Mouse (Mus musculus) kidney, embryonic 14.5 days (tissue): ENCODE results near the gene Slc15a3. TPM values are rescaled to one million over a fixed set of nuclear protein-coding genes. Genes with fewer than 3 reads are reported as not detected.

Experiments used
- ATAC-seq: fragments of 200-750 bp; cut with Nextera tagmentation; 2 replicates; pipeline ENCODE4 v1.8.0; 2017; ENCODE audit warnings: moderate number of reproducible peaks, mild to moderate bottlenecking, moderate TSS enrichment, moderate library complexity; ENCODE audit not compliant: low FRiP score, low TSS enrichment
- H3K27ac ChIP-seq: fragments of 300-500 bp; sonication (generic); 2 replicates; pipeline ENCODE4 v1.5.1; 2014; ENCODE audit warnings: low read depth, mild to moderate bottlenecking, low read length, moderate library complexity, mixed read lengths
- H3K27me3 ChIP-seq: fragments of 300-500 bp; sonication (generic); 2 replicates; pipeline ENCODE4 v1.6.1; 2014; ENCODE audit warnings: mild to moderate bottlenecking, low read length; ENCODE audit not compliant: control insufficient read depth, insufficient read depth
- H3K36me3 ChIP-seq: fragments of 300-500 bp; sonication (generic); 2 replicates; pipeline ENCODE4 v1.6.1; 2014; ENCODE audit warnings: low read length, mixed read lengths; ENCODE audit not compliant: control insufficient read depth, insufficient read depth
- H3K4me1 ChIP-seq: fragments of 300-500 bp; sonication (generic); 2 replicates; pipeline ENCODE4 v1.6.1; 2014; ENCODE audit warnings: low read length, mixed read lengths; ENCODE audit not compliant: control insufficient read depth, insufficient read depth
- H3K4me2 ChIP-seq: fragments of 300-500 bp; sonication (generic); replicated peaks from 2 replicates; pipeline ENCODE4 v1.6.1; 2014; ENCODE audit warnings: low read depth, mild to moderate bottlenecking, low read length
- H3K4me3 ChIP-seq: fragments of 300-500 bp; sonication (generic); 2 replicates; pipeline ENCODE4 v1.5.1; 2014; ENCODE audit warnings: mild to moderate bottlenecking, low read length
- H3K9ac ChIP-seq: fragments of 300-500 bp; sonication (generic); 2 replicates; pipeline ENCODE4 v1.6.1; 2014; ENCODE audit warnings: low read depth, mild to moderate bottlenecking, low read length, moderate library complexity
- H3K9me3 ChIP-seq: fragments of 300-500 bp; sonication (generic); 2 replicates; pipeline ENCODE4 v1.6.1; 2016; ENCODE audit warnings: low read length; ENCODE audit not compliant: control insufficient read depth
- WGBS: fragments of 180-500 bp; shearing (Covaris S2); extraction: QIAGEN DNeasy Blood & Tissue Kit; methylation state at CpG from one replicate; pipeline ENCODE4 v1.1.7; 2014; 5-methylcytosine and 5-hydroxymethylcytosine counted together
- polyA plus RNA-seq: library from polyadenylated mRNA; unstranded; fragments of >200 nt; fragmentation: Nextera tagmentation; extraction: Ambion mirVana; gene quantifications from 2 replicates; pipeline ENCODE4 v1.2.1, GENCODE M21; 2014

The Slc15a3 gene
- polyA plus RNA-seq, 1 experiment from 2014 or later = 0.69 TPM

DNA sequence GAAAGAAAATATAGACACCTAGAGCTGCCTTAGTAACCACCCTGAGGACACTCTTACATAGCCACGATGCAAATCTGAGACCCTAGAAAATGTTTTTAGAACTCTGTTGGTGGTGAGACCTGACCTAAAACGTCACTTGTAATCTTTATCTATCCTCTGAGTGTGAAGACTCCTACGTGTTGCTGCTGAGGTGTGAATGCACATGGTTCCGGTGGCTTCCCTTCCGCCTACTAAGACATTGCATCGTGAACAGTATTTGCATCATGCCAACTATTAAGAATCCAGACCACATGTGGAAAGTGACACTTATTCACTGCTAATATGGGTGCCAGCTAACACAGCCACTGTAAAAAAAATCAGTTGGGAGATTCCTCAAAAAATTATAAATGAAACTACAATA, 23.7 kb upstream of the Slc15a3 start:
- no peak overlapping the region for H3K4me2 ChIP-seq
- no peak overlapping the region for H3K4me3 ChIP-seq
- H3K27me3 ChIP-seq = no peaks in the 10 kb centered on the region
- no peak overlapping the region for H3K27ac ChIP-seq
- ATAC-seq = no peak
- 85% methylated on average over 6 of the region's 6 CpGs for whole genome bisulfite sequencing
- H3K9me3 ChIP-seq = no peaks in the 10 kb centered on the region
- H3K9ac ChIP-seq = no peak overlapping the region
- H3K36me3 ChIP-seq = no peaks in the 10 kb centered on the region
- H3K4me1 ChIP-seq = peaks cover 8% of the 10 kb centered on the region; the same call in 1 of the 2 replicates

GRCm38 (mm10) chr19:10816462-10816861, 23.1 kb upstream of the Slc15a3 start:
- H3K27me3 ChIP-seq = no peaks in the 10 kb centered on the region
- no peaks in the 10 kb centered on the region for H3K9me3 ChIP-seq
- no peak overlapping the region for H3K9ac ChIP-seq
- peaks cover 8% of the 10 kb centered on the region; the same call in 1 of the 2 replicates for H3K4me1 ChIP-seq
- 74% methylated on average over 2 of the region's 2 CpGs for WGBS
- no peak overlapping the region for H3K27ac ChIP-seq
- H3K4me2 ChIP-seq = no peak overlapping the region
- ATAC-seq = no peak
- no peak overlapping the region for H3K4me3 ChIP-seq
- no peaks in the 10 kb centered on the region for H3K36me3 ChIP-seq

DNA sequence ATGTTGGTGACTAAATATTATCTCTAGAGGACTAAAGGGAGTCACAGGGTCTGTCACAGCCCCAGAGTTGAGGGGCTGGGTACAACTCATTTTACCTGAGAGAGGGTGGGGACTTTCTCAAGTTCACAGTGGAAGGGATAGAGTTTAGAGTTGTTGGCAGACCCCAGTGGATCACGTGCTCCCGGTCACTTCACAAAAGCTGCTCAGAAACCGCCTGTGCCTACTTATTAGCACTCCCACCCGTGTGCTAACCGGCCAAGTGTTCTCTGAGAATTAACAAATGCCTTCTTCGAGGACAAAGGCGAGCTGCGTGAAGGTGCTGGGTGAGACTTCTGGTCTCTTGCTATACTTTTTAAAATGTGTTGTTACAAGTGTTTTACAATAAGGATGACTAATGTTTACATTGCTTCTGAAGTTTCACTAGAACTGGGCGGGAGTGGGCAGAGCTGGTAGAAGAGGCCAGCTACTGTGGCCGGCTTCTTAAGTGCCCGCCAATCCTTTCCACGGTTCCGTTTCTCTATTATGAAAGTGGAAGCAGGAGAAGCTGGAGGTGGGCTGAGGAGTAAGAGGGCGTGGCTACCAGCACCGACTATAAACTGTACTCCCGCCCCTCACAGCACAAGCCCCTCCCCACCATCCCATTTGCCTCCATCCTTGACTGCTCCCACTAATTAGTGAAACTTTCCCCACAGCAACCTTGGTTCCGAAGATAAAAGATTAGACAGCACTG, 21.1 kb upstream of the Slc15a3 start:
- H3K27me3 ChIP-seq = no peaks in the 10 kb centered on the region
- peak overlapping the region; percentile 18; the same call in 1 of the 2 replicates for H3K4me3 ChIP-seq
- H3K27ac ChIP-seq = no peak overlapping the region
- no peaks in the 10 kb centered on the region for H3K36me3 ChIP-seq
- peak overlapping the region; percentile 37 for H3K4me2 ChIP-seq
- no peak overlapping the region for H3K9ac ChIP-seq
- peak; percentile 93 for ATAC-seq
- 24% methylated on average over 17 of the region's 17 CpGs for WGBS
- no peaks in the 10 kb centered on the region for H3K9me3 ChIP-seq
- peaks cover 8% of the 10 kb centered on the region; the same call in 1 of the 2 replicates for H3K4me1 ChIP-seq

DNA sequence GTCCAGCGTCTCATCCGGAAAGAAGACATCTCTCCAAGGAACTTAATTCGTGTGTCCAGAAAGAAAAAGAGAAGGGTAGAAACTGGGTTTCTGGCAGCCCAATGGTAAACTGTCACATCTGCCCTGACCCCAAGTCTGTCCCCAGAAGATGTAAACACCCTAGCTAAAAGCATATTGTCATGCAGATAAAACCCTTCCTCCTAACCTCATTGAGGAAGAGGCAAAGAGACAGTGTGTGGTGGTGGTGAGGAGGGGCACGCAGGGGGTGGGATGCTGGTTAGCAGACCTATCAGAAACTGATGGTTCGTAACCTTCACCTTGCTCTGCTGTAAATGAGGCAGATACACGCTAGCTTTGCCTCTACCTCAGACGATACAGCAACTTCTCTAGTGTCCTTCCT, 18.2 kb upstream of the Slc15a3 start:
- Histone ChIP-seq H3K36me3 (no peaks in the 10 kb centered on the region), H3K27ac (no peak overlapping the region), H3K9me3 (no peaks in the 10 kb centered on the region), H3K4me2 (no peak overlapping the region), H3K4me3 (no peak overlapping the region), H3K27me3 (no peaks in the 10 kb centered on the region), H3K9ac (no peak overlapping the region), H3K4me1 (peaks cover 8% of the 10 kb centered on the region; the same call in 1 of the 2 replicates)
- no peak for ATAC-seq
- 76% methylated on average over 7 of the region's 7 CpGs for WGBS

GRCm38 (mm10) chr19:10822534-10822933, 17.0 kb upstream of the Slc15a3 start:
- no peak overlapping the region for H3K4me2 ChIP-seq
- H3K9ac ChIP-seq = no peak overlapping the region
- peaks cover 8% of the 10 kb centered on the region; the same call in 1 of the 2 replicates for H3K4me1 ChIP-seq
- 97% methylated on average over 4 of the region's 4 CpGs for WGBS
- H3K27ac ChIP-seq = no peak overlapping the region
- no peak for ATAC-seq
- no peaks in the 10 kb centered on the region for H3K27me3 ChIP-seq
- H3K4me3 ChIP-seq = no peak overlapping the region
- no peaks in the 10 kb centered on the region for H3K36me3 ChIP-seq
- no peaks in the 10 kb centered on the region for H3K9me3 ChIP-seq

DNA sequence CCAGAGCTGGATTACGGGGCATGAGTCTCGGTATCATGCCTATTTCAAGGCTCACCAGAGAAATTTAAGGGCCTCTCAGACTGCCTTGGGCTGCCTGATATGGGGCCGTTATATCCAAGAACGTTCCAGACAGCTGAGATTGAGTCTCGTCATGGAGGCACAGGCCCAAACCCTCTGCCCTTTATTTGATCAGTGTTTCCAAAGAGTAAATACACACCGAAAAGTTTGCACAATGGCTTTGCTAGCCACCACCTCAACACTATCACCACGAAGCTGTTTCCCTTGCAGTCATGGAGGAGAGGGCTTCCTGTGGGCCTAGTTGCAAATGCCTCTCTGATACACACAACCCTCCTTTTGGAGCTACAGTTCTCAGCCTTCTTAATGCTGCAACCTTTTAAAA, 15.5 kb upstream of the Slc15a3 start:
- H3K4me2 ChIP-seq = no peak overlapping the region
- no peaks in the 10 kb centered on the region for H3K36me3 ChIP-seq
- no peaks in the 10 kb centered on the region for H3K27me3 ChIP-seq
- no peak overlapping the region for H3K27ac ChIP-seq
- ATAC-seq = no peak
- no peaks in the 10 kb centered on the region for H3K4me1 ChIP-seq
- H3K9me3 ChIP-seq = no peaks in the 10 kb centered on the region
- no peak overlapping the region for H3K4me3 ChIP-seq
- no peak overlapping the region for H3K9ac ChIP-seq
- WGBS = 94% methylated on average over 7 of the region's 7 CpGs

DNA sequence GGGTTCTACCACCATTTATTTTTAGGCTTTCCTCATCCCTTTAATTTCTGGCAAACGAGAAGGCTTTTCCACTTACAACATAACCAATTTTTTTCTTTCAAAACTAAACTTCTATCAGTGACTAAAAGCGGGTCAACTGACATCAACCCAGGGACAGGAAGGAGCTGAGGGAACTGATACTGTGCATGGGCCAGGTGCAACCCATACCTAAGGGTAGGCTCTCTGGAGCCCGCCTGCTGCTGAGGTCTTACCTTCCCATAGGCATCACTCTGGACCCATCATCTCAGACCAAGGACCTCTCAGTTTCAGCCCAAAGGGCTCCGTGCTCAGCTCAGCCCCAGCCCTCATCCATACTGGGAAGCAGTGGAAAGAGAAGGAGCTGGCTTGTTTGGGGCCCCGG, 11.2 kb upstream of the Slc15a3 start:
- no peak overlapping the region for H3K27ac ChIP-seq
- no peaks in the 10 kb centered on the region for H3K4me1 ChIP-seq
- H3K4me3 ChIP-seq = no peak overlapping the region
- no peak for ATAC-seq
- 91% methylated on average over 5 of the region's 5 CpGs for WGBS
- H3K27me3 ChIP-seq = no peaks in the 10 kb centered on the region
- H3K36me3 ChIP-seq = no peaks in the 10 kb centered on the region
- no peak overlapping the region for H3K4me2 ChIP-seq
- H3K9me3 ChIP-seq = no peaks in the 10 kb centered on the region
- H3K9ac ChIP-seq = no peak overlapping the region

DNA sequence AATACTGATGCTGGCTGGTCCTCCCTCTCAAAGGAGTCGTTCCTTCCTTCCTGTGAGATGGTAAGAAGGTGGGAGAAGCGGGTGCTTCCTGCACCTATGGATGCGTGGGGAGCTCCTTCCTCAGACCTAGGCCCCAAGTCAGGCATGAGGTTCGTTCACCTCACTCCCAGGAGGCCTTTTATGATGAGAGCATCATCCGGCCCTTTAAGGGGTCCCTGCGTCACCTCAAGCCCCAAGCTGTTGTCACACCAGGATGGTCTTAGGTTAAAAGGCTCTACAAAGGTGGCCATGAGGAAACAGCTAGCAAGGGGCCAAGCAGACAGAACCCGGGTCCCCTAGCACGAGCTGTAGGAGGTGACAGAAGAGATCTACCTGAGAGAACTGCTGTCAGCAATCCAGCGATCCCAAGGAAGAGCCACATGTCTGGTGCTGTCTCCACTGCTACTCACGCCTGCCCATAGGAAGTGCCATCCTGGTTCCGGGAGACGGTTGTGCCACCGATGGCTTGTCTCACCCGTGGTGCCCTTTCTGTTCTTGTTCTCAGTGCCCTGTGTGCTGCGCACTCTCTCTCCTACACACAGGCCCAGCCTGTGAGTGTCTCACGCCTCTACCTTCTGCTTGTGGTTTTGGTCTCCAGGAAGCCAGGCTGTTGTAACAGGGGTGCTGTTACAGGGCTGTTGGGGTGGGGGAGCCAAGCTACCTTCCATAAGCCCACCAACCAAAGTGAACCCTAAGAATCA, 9.9 kb upstream of the Slc15a3 start, which contains the start of gene Cd6:
Gene Cd6, minus strand, starts transcription at position 623 of the 740 bp plus-strand sequence.
- no peak for ATAC-seq
- 91% methylated on average over 16 of the region's 16 CpGs for WGBS
- no peaks in the 10 kb centered on the region for H3K27me3 ChIP-seq

GRCm38 (mm10) chr19:10831424-10831823, 8.1 kb upstream of the Slc15a3 start:
- H3K36me3 ChIP-seq = no peaks in the 10 kb centered on the region
- no peaks in the 10 kb centered on the region for H3K9me3 ChIP-seq
- H3K4me1 ChIP-seq = no peaks in the 10 kb centered on the region
- 6% methylated on average over 5 of the region's 5 CpGs for WGBS
- H3K4me3 ChIP-seq = no peak overlapping the region
- no peak overlapping the region for H3K9ac ChIP-seq
- H3K27me3 ChIP-seq = no peaks in the 10 kb centered on the region
- no peak overlapping the region for H3K4me2 ChIP-seq
- ATAC-seq = peak; percentile 81
- no peak overlapping the region for H3K27ac ChIP-seq

More for the DNA sequence above, 9.9 kb upstream of the Slc15a3 start, which contains the start of gene Cd6:
- Histone ChIP-seq H3K4me1 (no peaks in the 10 kb centered on the region), H3K4me2 (no peak within 1 kb of the TSS), H3K9ac (no peak within 1 kb of the TSS), H3K9me3 (no peaks in the 10 kb centered on the region), H3K27ac (no peak within 1 kb of the TSS), H3K36me3 (no peaks in the 10 kb centered on the region), H3K4me3 (no peak within 1 kb of the TSS)
